Mouse (Mus musculus) ovary, postnatal 36 days (tissue): ENCODE data around the gene Tlr4.
A peak's percentile ranks its signal among the peaks of the same experiment; 100 is the strongest.

Source experiments
- DNase-seq: peaks from one replicate; pipeline ENCODE4 v3.0.0; 2022; ENCODE audit warnings: low spot score, mixed read lengths

Tlr4 gene

DNA sequence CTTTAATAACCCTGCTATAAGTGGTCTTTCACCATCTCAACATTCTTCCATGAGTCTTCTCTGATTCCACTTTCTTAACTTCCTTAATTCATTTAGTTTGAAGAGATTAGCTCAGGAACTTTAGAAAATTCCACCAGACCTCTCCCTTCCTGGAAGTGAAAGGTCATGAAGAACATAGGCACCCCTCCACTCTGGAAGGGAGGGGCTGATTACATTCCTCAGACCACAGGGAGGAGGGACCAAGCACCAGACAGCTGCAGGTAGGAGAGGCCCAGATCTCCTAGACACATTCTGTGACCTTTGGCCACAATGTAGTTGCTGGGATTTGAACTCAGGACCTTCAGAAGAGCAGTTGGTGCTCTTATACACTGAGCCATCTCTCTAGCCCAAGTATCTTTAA, 72.7 kb downstream of the Tlr4 start:
- no peak for DNase-seq

DNA sequence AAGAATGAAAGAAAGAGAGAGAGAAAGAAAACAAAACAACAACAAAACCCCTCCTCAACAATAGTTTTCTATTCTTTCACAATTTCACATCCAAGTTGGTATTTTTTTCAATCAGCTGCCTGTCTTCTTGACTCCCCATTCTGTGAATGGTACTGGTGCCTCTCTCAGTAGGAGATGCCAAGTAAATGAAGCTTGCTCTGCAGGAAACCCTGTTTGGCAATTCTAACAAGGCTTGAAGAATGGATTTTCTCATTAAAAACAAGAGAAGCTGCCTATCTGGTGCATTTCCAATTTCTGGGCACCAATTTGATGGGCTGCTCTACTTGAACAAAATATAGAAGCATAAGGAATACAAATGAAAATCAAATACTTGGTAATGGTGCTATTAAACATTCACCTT, 74.1 kb downstream of the Tlr4 start:
- no peak for DNase-seq

DNA sequence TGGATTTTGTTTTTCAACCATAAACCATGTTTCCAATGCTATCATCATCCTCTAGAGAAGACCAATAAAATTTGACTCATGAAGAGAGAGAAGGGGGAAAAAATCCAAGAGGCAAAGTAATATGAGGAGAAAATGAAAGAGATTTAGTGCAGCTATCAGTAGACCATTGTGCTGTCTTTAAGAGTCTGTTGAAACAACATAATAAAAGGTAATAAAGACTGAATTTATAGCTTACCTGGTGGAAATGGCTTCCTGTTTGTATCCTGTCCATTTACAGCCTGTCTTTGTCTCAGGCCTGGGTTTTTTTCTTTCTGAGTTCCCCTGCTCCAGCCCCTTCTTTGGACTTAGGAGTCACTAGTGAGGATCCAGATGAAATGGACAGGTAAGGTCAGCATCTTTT, 81.0 kb downstream of the Tlr4 start:
- no peak for DNase-seq

DNA sequence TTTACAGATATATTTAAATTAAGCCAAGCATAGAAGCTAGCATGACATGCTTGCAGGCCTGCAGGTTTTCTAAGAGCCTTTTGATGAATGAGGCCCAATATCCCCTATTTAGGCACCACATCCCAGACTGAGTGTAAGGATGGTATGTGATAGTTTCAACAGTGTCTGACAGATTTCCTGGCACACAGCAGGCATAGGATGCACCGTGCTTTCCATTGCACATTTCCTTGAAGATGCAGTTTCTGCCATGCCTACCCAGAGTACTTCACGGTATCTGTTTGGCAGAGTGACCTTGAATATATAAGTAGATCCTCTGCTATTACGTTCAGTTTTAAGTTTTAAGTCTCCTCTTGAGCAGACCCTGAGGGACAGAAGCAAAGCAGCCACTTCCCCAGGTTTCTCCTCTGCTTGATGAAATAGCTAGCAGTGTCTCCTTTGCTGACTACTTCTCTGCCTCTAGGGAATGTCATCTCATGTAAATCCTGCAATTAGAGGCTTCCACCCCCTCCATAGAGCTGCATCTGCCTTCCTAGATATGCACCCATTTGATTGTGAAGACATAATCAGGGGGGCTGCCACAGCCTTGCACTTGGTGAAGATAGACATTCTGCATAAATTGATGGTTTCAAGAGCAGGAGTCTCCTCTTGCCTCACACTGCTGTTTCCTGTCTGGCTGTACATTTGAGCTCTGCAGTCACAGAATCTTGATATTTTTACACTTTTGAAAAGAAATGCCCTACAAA, 92.4 kb downstream of the Tlr4 start:
- no peak for DNase-seq

DNA sequence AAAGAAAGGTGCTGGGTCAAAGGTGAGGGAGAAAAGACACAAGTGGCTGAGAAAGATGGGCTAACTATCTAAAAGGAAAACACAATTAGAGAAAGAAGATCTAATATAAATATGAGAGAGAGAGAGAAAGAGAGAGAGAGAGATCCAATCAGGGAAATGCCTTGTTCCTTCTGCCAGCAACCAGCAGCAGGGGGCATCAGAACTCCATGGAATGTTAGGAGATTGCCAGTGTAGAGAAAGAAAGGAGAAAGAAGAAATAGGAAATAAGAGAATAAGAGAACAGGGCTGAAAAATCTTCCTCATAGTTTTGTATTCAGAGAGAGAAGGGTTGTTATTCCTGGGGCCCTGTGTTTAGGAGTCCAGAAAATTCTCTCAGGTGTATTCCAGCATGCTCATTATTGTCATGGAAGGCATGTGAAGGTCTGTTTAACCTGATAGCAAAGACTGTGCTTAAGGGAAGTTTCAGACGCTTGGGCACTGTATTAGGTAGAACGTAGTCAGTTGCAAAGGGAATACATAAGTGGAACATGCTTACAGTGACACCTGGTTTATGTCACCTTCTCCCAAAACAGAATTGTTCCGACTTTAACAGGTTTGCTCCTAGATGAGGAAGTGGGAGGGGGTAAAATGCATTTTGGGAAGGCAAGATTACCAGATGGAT, 96.4 kb downstream of the Tlr4 start:
- peak; percentile 22 for DNase-seq

DNA sequence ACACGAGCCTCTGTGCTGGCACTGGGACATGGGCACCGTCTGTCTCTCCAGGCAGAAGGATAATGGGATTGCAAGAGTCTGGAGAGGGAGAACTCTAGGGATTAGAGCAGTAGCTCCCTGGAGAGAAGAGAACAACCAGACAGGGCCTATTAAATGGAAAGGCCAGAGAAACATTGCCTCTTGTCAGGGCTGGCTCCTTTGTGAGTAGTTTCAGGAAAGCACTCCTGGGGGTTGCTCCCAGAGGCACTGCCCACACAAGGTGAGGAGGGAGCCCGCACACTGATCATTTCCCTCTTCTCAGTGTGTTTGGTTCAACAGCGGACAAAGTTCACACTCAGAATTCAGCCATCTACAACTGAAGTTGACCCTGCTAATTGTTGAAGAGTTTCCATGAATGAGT, 98.7 kb downstream of the Tlr4 start:
- no peak for DNase-seq

DNA sequence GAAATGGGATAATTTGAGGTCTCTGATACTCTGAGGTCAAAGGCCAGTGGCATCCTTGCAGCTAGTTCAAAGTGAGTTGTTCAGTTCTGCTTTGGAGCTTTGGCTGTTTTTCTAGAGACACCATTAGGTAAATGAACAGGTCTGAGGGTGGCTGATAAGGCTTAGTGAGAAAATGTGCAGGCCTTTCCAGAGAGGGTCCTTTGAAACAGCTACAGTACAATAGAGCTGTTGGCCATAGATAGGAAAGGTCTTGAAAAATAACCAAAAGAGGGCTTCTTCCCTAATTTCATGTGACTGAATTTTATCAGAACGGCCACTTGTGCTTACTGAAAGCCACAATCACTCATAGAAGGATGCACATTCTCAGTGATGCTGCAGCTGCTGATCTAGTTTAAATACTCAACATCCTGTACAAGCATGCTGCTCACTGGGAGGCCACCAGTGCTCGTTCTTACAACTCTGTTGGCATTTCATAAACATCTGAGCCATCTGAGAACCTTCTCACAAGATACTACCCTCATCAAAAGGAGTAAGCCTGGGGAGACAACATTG, 100.2 kb downstream of the Tlr4 start:
- DNase-seq: no peak

DNA sequence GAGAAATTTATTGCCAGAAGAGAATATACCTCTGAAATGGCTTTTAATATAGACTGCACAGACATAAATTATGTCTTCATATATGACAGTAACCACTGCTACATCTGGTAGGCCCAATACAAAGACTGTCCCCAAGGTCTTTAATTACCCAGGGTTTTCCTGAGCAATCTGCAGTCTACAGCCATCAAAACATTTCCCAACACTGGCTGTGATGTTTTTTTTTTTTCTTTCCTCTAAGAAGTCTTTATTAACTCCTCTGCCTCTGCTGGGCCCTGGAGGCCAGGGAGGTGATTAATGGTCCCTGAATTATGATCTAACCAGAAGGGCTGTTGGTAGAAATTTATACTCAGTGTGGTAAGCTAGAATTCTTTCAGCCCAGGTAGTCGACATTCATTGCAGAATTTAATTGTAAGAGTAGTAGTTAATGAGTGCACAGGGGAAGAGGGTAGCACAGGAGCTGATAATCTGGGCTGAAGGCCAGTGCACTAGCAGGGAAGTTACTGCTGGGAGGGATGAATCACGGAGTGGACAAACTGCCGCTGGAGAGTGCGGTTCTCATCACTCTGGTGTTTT, 111.2 kb downstream of the Tlr4 start:
- DNase-seq: no peak

DNA sequence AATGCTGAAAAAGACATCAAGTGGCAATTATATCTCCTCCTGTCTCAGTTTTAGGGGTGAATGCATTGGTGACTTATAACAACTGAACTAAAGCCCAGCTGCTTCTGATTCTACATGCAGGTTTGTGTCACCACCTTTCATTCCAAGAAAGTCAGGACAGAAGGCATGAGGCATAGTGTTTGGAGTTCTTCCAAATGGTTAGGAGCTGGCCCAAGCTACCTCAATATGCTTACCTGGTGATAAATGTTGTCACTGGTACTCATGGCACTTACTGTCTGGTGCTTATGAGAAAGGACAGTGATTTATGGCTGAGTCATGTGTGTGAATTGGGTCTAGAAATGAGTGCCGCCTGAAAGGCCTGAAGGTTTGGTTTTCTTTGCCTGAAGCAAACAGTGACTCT, 114.5 kb downstream of the Tlr4 start:
- DNase-seq: no peak

DNA sequence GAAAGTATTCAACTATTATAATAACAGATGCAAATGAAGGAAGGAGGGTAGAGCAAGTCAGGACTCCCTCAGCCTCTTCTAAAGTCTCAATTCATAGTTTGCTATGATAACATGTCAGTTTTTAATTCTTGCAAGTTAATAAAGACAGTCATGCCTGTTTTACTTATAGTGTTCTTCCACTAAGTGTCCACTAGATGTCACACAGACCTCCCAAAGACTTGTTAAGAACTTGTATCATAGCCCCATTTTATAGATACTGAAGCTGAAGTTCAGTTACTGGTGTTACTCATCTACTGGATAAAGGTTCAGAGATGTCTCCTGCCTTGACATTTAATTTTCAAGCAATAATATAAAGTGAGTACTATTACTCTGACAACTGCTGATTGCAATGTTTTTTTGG, 116.3 kb downstream of the Tlr4 start:
- no peak for DNase-seq

DNA sequence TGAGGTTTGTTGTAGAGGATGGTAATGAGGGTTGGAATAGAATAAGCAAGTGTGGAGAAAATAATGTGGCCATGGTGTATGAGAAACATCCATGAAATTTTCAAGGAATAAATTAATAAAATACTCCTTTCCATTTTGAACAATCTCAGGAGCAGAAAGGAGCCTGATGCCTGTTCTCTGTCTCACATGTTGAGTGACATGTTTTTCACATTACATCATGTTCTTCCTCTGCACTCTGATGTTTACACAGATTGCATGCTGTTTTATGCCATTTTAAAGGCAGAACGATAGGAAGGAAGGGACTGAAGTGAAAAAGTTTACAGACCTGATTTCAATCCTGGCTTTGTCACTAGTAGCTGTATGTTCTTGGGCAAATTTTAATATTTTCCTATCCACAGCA, 120.3 kb downstream of the Tlr4 start:
- DNase-seq: no peak

DNA sequence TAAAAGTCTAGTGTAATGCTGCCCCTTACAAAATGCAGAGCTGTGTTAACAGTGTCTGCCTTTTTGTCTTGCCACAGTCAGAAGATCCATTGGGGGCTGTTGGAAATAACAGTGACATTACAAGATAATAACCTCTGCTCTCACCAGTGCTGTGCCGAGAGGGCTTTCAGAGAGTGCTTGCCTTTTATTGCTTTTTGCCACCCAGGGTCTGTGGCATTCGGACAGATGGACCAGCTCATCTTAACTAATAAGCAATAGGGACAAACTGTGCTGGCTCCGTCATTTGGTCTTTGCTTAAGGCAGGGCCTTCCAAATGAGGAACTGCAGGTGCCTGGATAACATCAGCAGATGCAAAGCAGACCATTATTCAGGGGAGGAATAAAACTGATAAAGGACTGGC, 147.5 kb downstream of the Tlr4 start:
- DNase-seq: no peak
